Mouse (Mus musculus) cerebellum, adult (tissue): ENCODE measurements around the gene Mettl5.

ENCODE experiments used
- ATAC-seq: cut with Nextera tagmentation; 2 replicates; pipeline ENCODE4 v1.9.2; 2017; ENCODE audit warnings: mild to moderate bottlenecking, moderate library complexity, mixed read lengths; ENCODE audit not compliant: insufficient number of reproducible peaks, low FRiP score, low TSS enrichment

Gene Mettl5

DNA sequence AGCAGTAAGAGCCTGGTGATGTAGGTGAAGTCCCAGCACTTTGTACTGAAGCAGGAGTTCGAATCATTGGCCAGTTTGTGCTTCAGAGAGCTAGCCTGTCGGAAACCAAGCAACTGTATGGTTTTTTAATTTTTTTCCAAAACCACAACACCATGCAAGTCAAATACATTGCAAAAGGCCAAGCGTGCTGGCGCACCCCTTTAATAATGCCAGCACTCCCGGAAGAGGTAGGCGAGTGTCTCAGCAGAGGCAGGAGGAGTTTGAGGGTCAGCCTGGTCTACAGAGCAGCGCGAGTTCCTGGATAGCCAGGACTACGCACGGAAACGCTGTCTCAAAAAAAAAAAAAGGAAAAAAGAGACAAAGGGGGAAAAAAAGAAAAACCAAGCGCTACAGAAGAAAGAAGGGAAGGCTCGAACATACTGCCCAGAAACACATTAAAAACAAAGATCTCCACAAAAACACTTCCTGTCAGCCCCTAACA, 24.4 kb downstream of the Mettl5 start:
- ATAC-seq = peak; percentile 66

DNA sequence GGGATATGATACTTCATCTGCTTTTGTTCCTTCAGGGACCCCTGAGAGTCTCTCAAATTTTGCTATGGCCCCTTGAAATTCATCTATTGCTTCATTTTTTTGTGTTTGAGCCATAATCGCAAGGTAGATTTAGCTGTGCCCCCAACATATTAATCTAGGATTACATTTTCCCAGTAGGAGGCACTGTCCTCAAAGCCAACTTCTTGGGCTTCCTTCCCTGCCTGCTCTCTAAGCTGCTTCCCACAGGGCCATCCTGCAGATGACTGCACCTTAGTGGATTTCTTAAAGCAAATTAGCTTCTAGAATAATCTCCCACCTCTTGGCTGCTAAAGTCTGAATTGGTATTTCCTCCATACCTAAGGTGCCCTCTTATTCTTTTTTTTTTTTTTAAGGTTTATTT, 27.5 kb downstream of the Mettl5 start:
- ATAC-seq = no peak

DNA sequence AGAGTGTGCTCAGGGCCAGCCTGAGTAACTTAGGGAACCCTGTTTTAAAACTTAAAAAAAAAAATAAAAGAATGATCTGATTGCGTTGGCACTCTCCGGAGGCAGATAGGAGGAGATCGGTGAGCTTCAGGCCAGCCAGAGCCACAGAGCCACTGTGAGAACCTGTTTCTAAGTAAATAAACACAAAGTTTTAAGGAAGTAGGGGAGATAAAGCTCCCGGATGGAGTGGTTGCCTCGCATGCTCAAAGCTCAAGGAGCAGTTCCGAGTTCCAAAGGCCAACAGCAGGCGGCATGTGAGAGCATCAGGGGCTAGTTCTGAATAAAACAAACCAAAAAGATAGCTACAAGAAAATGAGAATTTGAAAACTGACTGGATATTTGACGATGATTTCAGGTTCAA, 29.0 kb downstream of the Mettl5 start:
- no peak for ATAC-seq

DNA sequence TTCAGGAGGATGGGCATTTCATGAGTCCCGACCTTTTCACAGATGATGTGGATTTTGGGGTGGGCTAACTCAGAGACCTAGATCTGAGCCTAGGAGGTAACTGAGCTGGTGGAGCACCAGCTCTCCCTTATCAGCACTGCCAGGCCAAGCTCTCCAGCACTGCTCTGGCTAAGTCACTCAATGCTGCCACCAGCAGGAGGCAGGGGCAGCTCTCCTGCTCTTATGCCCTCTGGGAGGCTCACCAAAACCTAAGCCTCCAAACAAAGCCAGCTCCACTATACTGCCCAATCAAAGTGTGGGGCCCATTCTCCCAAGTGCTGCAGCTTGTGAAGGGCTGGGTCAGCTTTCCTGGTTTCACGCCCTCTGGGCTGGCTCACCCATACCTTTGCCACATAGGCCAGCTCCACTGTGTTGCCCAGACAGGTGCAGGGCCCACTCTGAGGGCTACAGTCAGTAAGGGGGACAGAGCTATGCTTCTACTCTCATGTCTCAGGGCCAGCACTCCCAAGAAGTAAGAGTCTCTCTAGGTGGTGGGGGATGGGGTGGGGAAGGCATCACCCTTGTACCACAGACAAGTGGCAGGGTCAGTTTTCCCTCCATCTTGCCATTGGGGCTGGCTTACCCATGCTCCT, 33.9 kb downstream of the Mettl5 start:
- ATAC-seq = 0 out of 2 replicates have a peak, but pooled peaks have one; percentile 6

DNA sequence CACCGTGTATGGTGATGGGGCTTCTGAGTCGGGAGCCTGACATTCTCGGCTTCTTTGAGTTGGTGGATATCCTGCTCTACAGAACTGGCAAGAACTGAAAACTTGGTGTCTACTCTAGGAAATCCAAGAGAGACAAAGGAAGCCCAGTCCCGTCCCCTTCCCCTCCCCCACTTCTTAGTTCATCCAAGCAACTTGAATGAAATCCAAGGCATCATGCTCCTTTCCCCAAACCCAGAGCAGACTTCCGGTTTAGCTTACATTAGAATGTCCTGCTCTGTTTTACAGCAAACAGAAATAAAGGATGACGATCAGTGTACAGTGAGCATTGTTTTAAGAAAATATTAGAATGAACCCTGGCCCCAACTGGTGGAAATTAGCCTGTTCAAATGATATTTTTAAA, 36.2 kb downstream of the Mettl5 start:
- no peak for ATAC-seq

DNA sequence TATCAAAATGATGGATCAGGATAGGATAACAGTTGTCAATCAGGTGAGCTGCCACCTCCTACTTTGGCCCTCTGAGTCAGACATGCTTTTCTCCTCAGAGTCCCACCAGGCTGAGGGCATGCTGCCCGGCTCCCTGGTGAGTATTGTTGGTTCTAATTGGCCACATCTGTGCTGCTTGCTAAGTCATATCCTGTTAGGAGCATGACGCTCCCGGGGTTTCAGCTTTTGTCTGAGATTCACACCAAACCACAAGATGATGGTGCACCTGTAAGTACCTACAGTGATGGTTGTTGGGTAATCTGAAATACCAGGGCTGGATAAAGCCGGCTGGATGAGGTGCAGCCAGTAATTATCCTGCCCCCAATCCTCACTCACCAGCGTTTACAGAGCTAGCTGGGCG, 45.2 kb downstream of the Mettl5 start:
- no peak for ATAC-seq

DNA sequence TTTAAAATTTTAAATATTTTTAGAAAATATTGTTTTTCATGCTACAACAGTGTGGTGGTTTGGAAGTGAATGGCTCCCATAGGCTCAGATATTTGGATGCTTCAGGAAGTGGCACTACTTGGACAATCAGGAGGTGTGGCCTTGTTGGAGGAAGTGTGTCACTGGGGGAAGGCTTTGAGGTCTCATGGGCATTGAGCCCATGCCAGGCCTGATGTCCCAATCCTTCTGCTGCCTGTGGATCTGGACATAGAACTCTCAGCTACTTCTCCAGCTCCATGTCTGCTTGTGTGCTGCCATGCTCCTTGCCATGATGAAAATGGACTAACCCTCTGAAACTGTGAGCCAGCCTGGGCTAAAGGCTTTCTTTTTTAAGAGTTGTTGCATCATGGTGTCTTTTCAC, 46.7 kb downstream of the Mettl5 start:
- no peak for ATAC-seq

DNA sequence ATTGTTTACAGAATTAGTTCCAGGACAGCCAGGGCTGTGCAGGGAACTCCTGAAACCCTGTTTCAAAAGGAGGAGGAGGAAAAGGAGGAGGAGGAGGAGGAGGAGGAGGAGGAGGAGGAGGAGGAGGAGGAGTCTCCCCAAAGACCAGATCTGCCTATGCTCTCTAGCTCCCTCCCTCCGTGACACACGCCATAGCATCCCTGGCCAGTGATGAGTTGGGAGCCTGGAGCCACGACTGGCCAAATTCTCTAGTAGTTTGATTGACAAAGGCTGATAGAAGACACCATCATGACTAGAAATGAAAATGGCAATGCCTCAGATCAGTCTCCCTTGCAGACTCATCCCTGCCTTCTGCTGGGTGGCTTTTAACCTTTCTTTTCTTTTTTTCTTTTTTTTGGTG, 47.4 kb downstream of the Mettl5 start:
- ATAC-seq = no peak

DNA sequence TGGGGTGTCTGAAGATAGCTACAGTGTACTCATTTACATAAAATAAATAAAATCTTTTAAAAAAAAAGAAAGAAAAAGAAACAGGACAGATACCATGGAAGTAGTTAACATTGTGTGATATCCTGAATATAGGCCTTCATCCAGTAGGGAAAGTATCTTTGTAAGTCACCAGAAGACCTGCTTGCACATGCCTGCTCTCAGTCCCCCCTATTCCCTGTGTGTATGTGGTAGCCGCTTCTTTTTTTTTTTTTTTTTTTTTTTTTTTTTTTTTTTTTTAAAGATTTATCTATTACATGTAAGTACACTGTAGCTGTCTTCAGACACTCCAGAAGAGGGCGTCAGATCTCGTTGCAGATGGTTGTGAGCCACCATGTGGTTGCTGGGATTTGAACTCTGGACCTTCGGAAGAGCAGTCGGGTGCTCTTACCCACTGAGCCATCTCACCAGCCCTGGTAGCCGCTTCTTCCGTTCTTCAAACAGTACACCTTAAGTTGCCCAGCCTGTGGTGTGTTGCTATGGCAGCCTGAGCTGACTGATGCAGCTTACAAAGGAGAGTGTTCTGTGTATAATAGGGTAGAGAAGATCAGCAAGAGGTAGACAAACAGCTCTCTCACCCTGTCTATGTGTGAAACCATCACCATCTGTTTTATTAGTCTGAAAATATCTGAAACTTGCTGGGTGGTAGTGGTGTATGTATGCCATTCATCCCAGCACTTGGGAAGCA, 48.0 kb downstream of the Mettl5 start:
- no peak for ATAC-seq

DNA sequence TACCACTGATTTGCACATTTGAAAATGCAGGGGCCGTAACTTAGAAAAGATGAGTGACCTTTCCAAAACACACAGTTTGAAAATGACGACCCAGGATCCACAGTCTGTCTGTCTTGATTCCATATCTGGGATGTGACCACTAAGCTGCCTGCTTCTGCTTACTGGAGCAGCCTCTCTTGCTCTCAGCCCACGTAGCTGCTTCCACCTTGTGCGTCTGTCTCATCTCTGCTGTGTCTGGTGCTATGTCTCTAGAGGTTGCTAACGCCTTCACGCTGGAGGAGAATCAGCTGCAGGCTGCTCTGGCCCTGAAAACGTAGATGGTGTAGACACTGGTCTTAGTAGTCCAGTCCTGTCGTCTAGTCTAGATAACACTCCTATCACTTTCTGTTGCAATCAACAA, 55.3 kb downstream of the Mettl5 start:
- no peak for ATAC-seq

DNA sequence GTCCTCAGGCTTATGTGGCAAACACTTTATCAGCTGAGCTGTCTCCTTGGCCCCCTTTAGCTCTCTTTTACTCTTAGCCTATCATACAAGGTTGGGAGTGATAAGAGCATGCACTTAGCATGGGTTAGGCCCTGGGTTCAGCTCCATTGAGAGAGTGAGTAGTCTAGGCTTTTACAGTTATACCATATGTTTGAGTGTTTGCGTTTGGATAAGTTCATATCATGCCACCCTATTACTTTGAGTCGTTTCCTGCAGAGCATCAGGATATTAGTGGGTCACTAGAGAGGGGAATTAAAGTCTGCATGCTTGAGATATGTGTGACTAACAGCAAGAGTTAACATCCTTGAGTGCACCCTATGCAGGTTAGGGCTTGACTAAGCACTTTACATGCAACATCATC, 55.7 kb downstream of the Mettl5 start:
- ATAC-seq = no peak

DNA sequence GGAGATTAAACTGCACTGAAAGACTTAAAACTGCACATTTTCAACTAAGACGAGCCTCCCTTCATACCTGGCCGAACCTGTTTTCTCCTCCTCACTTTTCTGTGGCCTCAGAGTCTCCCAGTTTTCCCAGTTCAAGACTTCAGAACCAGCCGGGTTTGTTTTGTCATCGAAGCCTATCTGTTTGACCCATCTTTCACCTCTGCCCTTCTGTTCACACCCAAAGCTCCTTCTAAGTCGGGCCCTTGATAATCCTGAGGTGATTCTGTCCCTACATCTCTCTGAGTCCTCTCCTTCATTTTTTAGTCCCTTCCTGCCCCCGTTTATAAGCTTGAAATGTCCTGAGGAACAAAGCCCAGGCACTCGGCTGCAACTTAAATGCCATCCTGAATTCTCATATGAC, 57.4 kb downstream of the Mettl5 start:
- ATAC-seq = no peak

DNA sequence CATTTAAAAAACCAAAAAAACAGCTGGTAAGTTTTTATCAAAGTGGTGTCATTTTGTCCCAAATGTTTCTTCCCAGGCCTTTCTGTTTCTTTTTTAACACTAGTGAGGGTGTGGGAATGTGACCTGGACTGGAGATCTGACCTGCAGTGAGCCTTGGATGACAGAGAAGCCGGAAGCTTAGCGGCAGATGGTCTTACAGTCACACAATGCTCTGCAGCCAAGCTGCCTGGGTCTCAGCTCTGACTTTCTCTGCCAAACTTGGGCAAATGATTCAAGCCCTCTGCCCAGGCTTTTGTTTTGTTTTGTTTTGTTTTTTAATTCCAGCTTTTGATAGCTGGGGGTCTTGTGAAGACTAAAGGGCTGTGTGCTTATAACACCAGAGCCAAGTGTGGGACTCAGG, 59.0 kb downstream of the Mettl5 start:
- ATAC-seq = peak; percentile 81

DNA sequence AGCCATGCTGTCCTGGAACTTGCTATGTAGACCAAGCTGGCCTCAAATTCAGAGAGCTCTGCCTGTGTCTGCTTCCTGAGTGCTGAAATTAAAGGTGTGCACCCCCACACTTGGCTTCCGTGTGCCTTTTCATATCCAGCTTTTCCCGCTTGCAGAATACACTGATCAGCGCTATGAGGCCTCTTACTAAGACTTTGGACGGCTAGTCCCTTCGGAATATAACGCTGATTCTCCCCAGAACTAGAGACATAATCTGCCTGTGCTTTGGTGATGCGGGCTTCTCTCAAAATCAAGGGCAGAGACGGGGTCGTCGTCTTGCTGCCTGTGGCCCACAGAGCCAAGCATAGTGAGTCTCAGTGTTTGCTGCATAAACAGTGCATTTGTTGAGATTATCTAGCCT, 59.5 kb downstream of the Mettl5 start:
- ATAC-seq = no peak

DNA sequence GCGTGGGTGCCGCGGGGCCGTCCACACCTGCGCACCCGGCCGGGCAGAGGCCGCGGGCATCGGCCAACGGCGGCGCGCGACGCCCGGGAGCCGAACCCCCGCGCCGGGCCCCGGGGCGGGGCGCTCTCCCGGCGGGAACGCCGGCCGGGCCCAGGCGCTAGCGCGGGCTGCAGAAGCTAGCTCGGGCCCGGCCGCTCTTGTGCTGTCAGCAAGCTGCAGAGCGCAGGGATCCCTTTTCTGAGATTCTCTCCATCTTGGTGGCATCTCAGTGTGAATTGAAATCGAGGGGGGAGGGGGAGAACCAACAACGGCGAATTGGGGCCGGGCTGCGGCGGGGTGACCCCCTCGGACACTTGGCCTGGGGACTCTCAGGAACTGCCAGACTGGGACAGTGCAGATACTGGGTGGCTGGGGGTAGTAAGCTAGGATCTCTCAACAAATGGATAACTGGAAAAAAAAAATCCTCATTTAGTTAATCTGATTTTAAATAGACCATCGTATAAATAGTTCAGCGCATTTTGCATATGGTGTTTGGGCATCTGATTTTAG, 62.2 kb downstream of the Mettl5 start:
- peak; percentile 64 for ATAC-seq

DNA sequence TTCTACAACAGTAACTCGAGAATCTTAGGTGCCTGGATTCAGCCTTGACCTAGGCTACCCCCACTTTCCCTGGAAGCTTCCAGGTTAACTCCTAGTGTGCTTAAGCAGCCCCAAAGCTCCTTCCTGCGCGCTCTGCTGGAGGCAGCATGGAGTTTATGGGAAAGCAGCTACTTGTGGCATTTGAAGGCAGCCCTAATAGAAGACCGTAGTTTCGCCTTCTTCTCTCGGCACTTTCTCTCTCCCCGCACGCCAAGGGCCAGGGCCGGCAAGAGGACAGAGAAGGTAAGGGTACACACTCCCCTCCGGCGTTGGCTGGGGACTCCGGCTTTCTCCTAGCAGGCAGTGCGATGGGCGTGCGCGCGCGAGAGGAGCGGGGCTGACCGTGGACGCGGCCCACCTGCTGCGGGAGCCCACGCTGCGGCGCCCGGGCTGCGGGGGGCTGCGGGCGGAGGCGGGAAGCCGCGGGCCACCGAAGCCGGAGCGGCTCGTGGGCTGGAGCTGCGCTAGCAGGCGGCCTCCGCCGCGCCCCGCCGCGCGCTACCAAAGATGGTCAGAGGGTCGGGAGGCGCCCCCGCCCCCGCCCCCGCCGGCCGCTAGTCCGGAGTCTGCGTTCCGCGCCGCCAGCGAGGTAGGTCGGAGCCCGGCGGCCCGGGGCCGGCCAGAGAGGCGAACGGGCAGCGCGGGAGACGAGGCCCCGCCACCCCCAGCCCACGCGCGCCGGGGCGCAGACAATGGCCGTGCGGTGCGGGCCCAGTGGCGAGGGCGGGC, 62.9 kb downstream of the Mettl5 start:
- peak; percentile 54 for ATAC-seq

DNA sequence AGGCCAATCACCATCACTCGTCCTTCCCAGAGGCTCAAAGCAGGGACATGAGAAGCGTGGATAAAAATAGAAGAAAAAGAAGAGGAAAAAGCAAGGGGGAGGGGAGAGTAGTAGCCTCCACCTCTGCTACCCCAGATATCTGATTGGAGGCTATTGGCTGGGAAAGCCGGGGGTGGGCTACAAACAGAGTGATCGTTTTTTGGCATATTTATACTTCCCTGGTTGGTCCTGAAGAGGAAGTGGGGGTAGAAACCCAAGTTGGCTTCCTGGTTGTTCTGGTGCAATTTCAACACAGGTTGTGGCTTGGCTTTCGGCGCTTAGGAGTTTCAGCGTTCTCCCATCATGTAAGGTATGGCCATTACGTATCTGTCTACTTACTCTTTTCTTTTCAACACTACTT, 63.7 kb downstream of the Mettl5 start, which contains the start of gene Klhl23:
TSS of gene Klhl23 (plus strand) at position 234 of the 400 bp plus-strand sequence.
- no peak for ATAC-seq
